Mouse (Mus musculus) urinary bladder, postnatal 25 days (tissue): ENCODE results near the gene Apoa4.

Source experiments
- DNase-seq: peaks from one replicate; pipeline ENCODE4 v3.0.0; 2022; ENCODE audit warnings: low spot score

Gene Apoa4

GRCm38 (mm10) chr9:46274494-46274893 is 34.0 kb downstream of the Apoa4 start:
- no peak for DNase-seq

- DNase-seq = peak; percentile 96
These were observed 42.3 kb downstream of the Apoa4 start, which contains the start of gene Bud13 for GRCm38 (mm10) chr9:46282631-46283436. Gene Bud13 (plus strand): TSS chr9:46283008.
